Comparison of ENCODE assay signal across 8 mouse cellular contexts in genomic region chr5:100825975-100826374, GRCm38 (mm10). TPM values are rescaled to one million over a fixed set of nuclear protein-coding genes. Genes with fewer than 3 reads are reported as not detected.
A peak's percentile ranks its signal among the peaks of the same experiment; 100 is the strongest.
DNase-seq lines count a peak whose midpoint lies in the region; ATAC-seq and TF ChIP-seq lines count a peak whose summit lies in the region.

No protein-coding gene starts in this region.

- no peak for ATAC-seq in liver, embryonic 14.5 days (ENCODE audit: insufficient read depth)
- ATAC-seq in liver, embryonic 11.5 days (replicated peaks; ENCODE audit: low FRiP score): no peak
- ATAC-seq in erythroblast, adult 5-6 weeks (replicated peaks; ENCODE audit: low FRiP score, poor library complexity, severe bottlenecking): no peak

- no peak overlapping the region for H3K4me2 ChIP-seq in liver, embryonic 14.5 days (ENCODE audit: low read depth)
- no peak overlapping the region for H3K4me2 ChIP-seq in liver, embryonic 11.5 days

- H3K9ac ChIP-seq in liver, embryonic 14.5 days (replicated peaks): no peak overlapping the region
- H3K9ac ChIP-seq in liver, embryonic 11.5 days (ENCODE audit: low read depth, low read length): no peak overlapping the region

- no peaks in the 10 kb centered on the region for H3K27me3 ChIP-seq in liver, embryonic 14.5 days (ENCODE audit: control insufficient read depth, insufficient read depth, low read length)
- no peaks in the 10 kb centered on the region; the same call in 1 of the 2 replicates for H3K27me3 ChIP-seq in liver, embryonic 11.5 days (replicated peaks; ENCODE audit: control insufficient read depth, insufficient read depth, low read length)

- no peak for TF ChIP-seq EP300 in liver, embryonic 14.5 days (IDR thresholded peaks at IDR 0.05; ENCODE audit: low read depth)

- peak; percentile 13 to 29 for DNase-seq in cerebellum, postnatal 10 days
- DNase-seq in cerebellum, postnatal 25 days: no peak
- no peak for DNase-seq in liver, embryonic 14.5 days (ENCODE audit: low read depth in 3 of 3, low spot score in 3 of 3)
- DNase-seq in liver, embryonic 11.5 days (ENCODE audit: low spot score): no peak
- peak; percentile 49 for DNase-seq in R1 (ENCODE audit: low read depth, low spot score)
- DNase-seq in naive thymus-derived CD4-positive, alpha-beta T cell, adult 2 months (ENCODE audit: low read depth): peak; percentile 65
- no peak for DNase-seq in urinary bladder, postnatal 14 days (ENCODE audit: low spot score)

- no peaks in the 10 kb centered on the region for H3K36me3 ChIP-seq in liver, embryonic 14.5 days (replicated peaks; ENCODE audit: control insufficient read depth, insufficient read depth, low read depth)
- H3K36me3 ChIP-seq in liver, embryonic 11.5 days (ENCODE audit: control insufficient read depth, insufficient read depth, low read length): no peaks in the 10 kb centered on the region

- H3K4me1 ChIP-seq in liver, embryonic 14.5 days (replicated peaks; ENCODE audit: control insufficient read depth in 2 of 2, insufficient read depth in 2 of 2, low read length in 1 of 2): no peaks in the 10 kb centered on the region
- H3K4me1 ChIP-seq in liver, embryonic 11.5 days (replicated peaks; ENCODE audit: control insufficient read depth, insufficient read depth, low read length): no peaks in the 10 kb centered on the region

- H3K9me3 ChIP-seq in liver, embryonic 14.5 days (ENCODE audit: control insufficient read depth, low read length): no peaks in the 10 kb centered on the region
- H3K9me3 ChIP-seq in liver, embryonic 11.5 days (ENCODE audit: control insufficient read depth, low read length): no peaks in the 10 kb centered on the region

- H3K4me3 ChIP-seq in liver, embryonic 14.5 days (ENCODE audit: insufficient read depth in 1 of 2, low read depth in 2 of 2, low read length in 2 of 2): no peak overlapping the region
- H3K4me3 ChIP-seq in liver, embryonic 11.5 days (ENCODE audit: low read depth, low read length): no peak overlapping the region

- no peak overlapping the region for H3K27ac ChIP-seq in liver, embryonic 14.5 days
- no peak overlapping the region for H3K27ac ChIP-seq in liver, embryonic 11.5 days (ENCODE audit: low read depth, low read length)

- TF ChIP-seq CTCF in liver, embryonic 14.5 days (IDR thresholded peaks at IDR 0.05; ENCODE audit: low read depth): peak; percentile 43; the same call in 1 of the 2 replicates

- 20% methylated on average over 2 of the region's 2 CpGs for WGBS in liver, embryonic 14.5 days (ENCODE audit: insufficient replicate concordance)
- WGBS in liver, embryonic 11.5 days: 17% methylated on average over 2 of the region's 2 CpGs

RNA-seq across cellular contexts. Expression of gene Abraxas1, which starts 5.2 kb away (rescaled TPM):
- polyA plus RNA-seq in liver, embryonic 14.5 days (2012; rRNA removed): 7.1 and 10.4 TPM in 2 replicates
- 11.5 and 13.1 TPM in 2 replicates for polyA plus RNA-seq in liver, embryonic 14.5 days (2014; fragmentation: Nextera tagmentation; extraction: Ambion mirVana)
- 36.8 and 37.4 TPM in 2 replicates for polyA plus RNA-seq in liver, embryonic 11.5 days (2014; fragmentation: Nextera tagmentation; extraction: Ambion mirVana)
- 1.3 and 3.1 TPM in 2 replicates for total RNA-seq in erythroblast, adult 5-6 weeks (2015; ENCODE audit: low replicate concordance)
- total RNA-seq in erythroblast, adult 5-6 weeks (2017; ENCODE audit: low replicate concordance): 10.5 and 12.9 TPM in 2 replicates

RNA-seq across cellular contexts. Expression of gene Gpat3, which starts 19.5 kb away (rescaled TPM):
- 0.68 and 0.77 TPM in 2 replicates for polyA plus RNA-seq in liver, embryonic 14.5 days (2012; rRNA removed)
- 0.94 and 1.4 TPM in 2 replicates for polyA plus RNA-seq in liver, embryonic 14.5 days (2014; fragmentation: Nextera tagmentation; extraction: Ambion mirVana)
- 0.60 and 1.2 TPM in 2 replicates for polyA plus RNA-seq in liver, embryonic 11.5 days (2014; fragmentation: Nextera tagmentation; extraction: Ambion mirVana)
- total RNA-seq in erythroblast, adult 5-6 weeks (2015; ENCODE audit: low replicate concordance): 0.58 TPM in 1 of 2 replicates, not detected in the other
- 0.56 and 1.0 TPM in 2 replicates for total RNA-seq in erythroblast, adult 5-6 weeks (2017; ENCODE audit: low replicate concordance)

RNA-seq across cellular contexts. Expression of gene Mrps18c, which starts 27.5 kb away (rescaled TPM):
- 27.8 and 49.4 TPM in 2 replicates for polyA plus RNA-seq in liver, embryonic 14.5 days (2012; rRNA removed)
- polyA plus RNA-seq in liver, embryonic 14.5 days (2014; fragmentation: Nextera tagmentation; extraction: Ambion mirVana): 164 and 180 TPM in 2 replicates
- polyA plus RNA-seq in liver, embryonic 11.5 days (2014; fragmentation: Nextera tagmentation; extraction: Ambion mirVana): 210 and 211 TPM in 2 replicates
- 15.8 and 24.9 TPM in 2 replicates for total RNA-seq in erythroblast, adult 5-6 weeks (2015; ENCODE audit: low replicate concordance)
- total RNA-seq in erythroblast, adult 5-6 weeks (2017; ENCODE audit: low replicate concordance): 26.3 and 36.8 TPM in 2 replicates

RNA-seq across cellular contexts. Expression of gene Helq, which starts 27.6 kb away (rescaled TPM):
- polyA plus RNA-seq in liver, embryonic 14.5 days (2012; rRNA removed): 7.3 and 13.9 TPM in 2 replicates
- 12.2 and 12.4 TPM in 2 replicates for polyA plus RNA-seq in liver, embryonic 14.5 days (2014; fragmentation: Nextera tagmentation; extraction: Ambion mirVana)
- polyA plus RNA-seq in liver, embryonic 11.5 days (2014; fragmentation: Nextera tagmentation; extraction: Ambion mirVana): 28.2 and 29.4 TPM in 2 replicates
- total RNA-seq in erythroblast, adult 5-6 weeks (2015; ENCODE audit: low replicate concordance): 9.0 and 34.6 TPM in 2 replicates
- total RNA-seq in erythroblast, adult 5-6 weeks (2017; ENCODE audit: low replicate concordance): 10.7 and 25.5 TPM in 2 replicates

Comparison
In these comparisons a context has a peak if more than half of its experiments do, and no peak if none do; other contexts are left out.
1. DNase-seq: peak in cerebellum, postnatal 10 days (2 of 2), R1 (single experiment) and naive thymus-derived CD4-positive, alpha-beta T cell, adult 2 months (single experiment); none in cerebellum, postnatal 25 days (0 of 2), liver, embryonic 14.5 days (0 of 3), liver, embryonic 11.5 days (single experiment) and urinary bladder, postnatal 14 days (single experiment).